Comparison of ENCODE assay signal across 8 mouse cellular contexts in genomic region chr14:60250366-60250765, GRCm38 (mm10). TPM values are rescaled to one million over a fixed set of nuclear protein-coding genes. Genes with fewer than 3 reads are reported as not detected.
DNase-seq lines count a peak whose midpoint lies in the region; ATAC-seq and TF ChIP-seq lines count a peak whose summit lies in the region.

No protein-coding gene starts in this region.

- H3K4me1 ChIP-seq in kidney, postnatal 0 days (replicated peaks; ENCODE audit: insufficient read depth, low read length) = no peaks in the 10 kb centered on the region; the same call in 1 of the 2 replicates
- peaks cover 22% of the 10 kb centered on the region for H3K4me1 ChIP-seq in hindbrain, embryonic 14.5 days (replicated peaks; ENCODE audit: control insufficient read depth, insufficient read depth, low read length)
- peaks cover 27% of the 10 kb centered on the region for H3K4me1 ChIP-seq in midbrain, embryonic 15.5 days

- DNase-seq in kidney, postnatal 0 days (ENCODE audit: low spot score) = peak; percentile 17
- DNase-seq in kidney, postnatal 4 days = no peak
- DNase-seq in brain, embryonic 14.5 days (ENCODE audit: low read depth) = peak; percentile 15
- no peak for DNase-seq in hindbrain, embryonic 14.5 days (ENCODE audit: low spot score)
- no peak for DNase-seq in B cell, adult 2 months
- DNase-seq in layer of hippocampus, adult 9-11 months = no peak
- no peak for DNase-seq in c-Kit-positive CD71-positive TER-119-positive erythroid progenitor cells, embryonic 14.5 days (ENCODE audit: low spot score)

- H3K9ac ChIP-seq in kidney, postnatal 0 days (ENCODE audit: low read depth, low read length) = peak overlapping the region; percentile 96
- peak overlapping the region; percentile 99 for H3K9ac ChIP-seq in hindbrain, embryonic 14.5 days
- peak overlapping the region; percentile 96 for H3K9ac ChIP-seq in midbrain, embryonic 15.5 days

- TF ChIP-seq POLR2A in brain, embryonic 14.5 days (IDR thresholded peaks at IDR 0.05; ENCODE audit: borderline replicate concordance, extremely low read depth, insufficient read depth, insufficient read length, poor library complexity, severe bottlenecking) = no peak

- no peak for TF ChIP-seq CTCF in kidney, postnatal 0 days (IDR thresholded peaks at IDR 0.05; ENCODE audit: low read depth)
- no peak for TF ChIP-seq CTCF in brain, embryonic 14.5 days (IDR thresholded peaks at IDR 0.05; ENCODE audit: borderline replicate concordance, extremely low read depth, insufficient read depth, insufficient read length)

- ATAC-seq in kidney, postnatal 0 days (replicated peaks; ENCODE audit: low FRiP score, low read depth) = no peak
- no peak for ATAC-seq in hindbrain, embryonic 14.5 days (ENCODE audit: low FRiP score)
- ATAC-seq in midbrain, embryonic 15.5 days (replicated peaks) = no peak

- 0 out of 2 replicates have a peak, but pooled peaks cover 2% of the 10 kb centered on the region for H3K36me3 ChIP-seq in kidney, postnatal 0 days (ENCODE audit: insufficient read depth, low read length)
- H3K36me3 ChIP-seq in hindbrain, embryonic 14.5 days (replicated peaks; ENCODE audit: control insufficient read depth, insufficient read depth) = peaks cover 5% of the 10 kb centered on the region; the same call in 1 of the 2 replicates
- H3K36me3 ChIP-seq in midbrain, embryonic 15.5 days (replicated peaks) = no peaks in the 10 kb centered on the region

- H3K4me3 ChIP-seq in kidney, postnatal 0 days (replicated peaks; ENCODE audit: low read depth, low read length) = peak overlapping the region; percentile 98
- peak overlapping the region; percentile 100 for H3K4me3 ChIP-seq in hindbrain, embryonic 14.5 days (replicated peaks; ENCODE audit: low read length)
- H3K4me3 ChIP-seq in midbrain, embryonic 15.5 days = peak overlapping the region; percentile 67

- H3K27ac ChIP-seq in kidney, postnatal 0 days = no peak overlapping the region
- H3K27ac ChIP-seq in hindbrain, embryonic 14.5 days = peak overlapping the region; percentile 92
- no peak overlapping the region for H3K27ac ChIP-seq in midbrain, embryonic 15.5 days

- no peaks in the 10 kb centered on the region for H3K27me3 ChIP-seq in kidney, postnatal 0 days (ENCODE audit: insufficient read depth, low read length)
- no peaks in the 10 kb centered on the region for H3K27me3 ChIP-seq in hindbrain, embryonic 14.5 days (ENCODE audit: control insufficient read depth, insufficient read depth, low read length)
- H3K27me3 ChIP-seq in midbrain, embryonic 15.5 days (replicated peaks) = no peaks in the 10 kb centered on the region

- 11% methylated on average over 8 of the region's 8 CpGs for WGBS in kidney, postnatal 0 days
- 19% methylated on average over 8 of the region's 8 CpGs for WGBS in hindbrain, embryonic 14.5 days
- 19% methylated on average over 8 of the region's 8 CpGs for WGBS in midbrain, embryonic 15.5 days

- H3K4me2 ChIP-seq in kidney, postnatal 0 days (ENCODE audit: low read length) = peak overlapping the region; percentile 89
- H3K4me2 ChIP-seq in hindbrain, embryonic 14.5 days (replicated peaks) = peak overlapping the region; percentile 93
- H3K4me2 ChIP-seq in midbrain, embryonic 15.5 days = peak overlapping the region; percentile 85

- H3K9me3 ChIP-seq in kidney, postnatal 0 days (replicated peaks; ENCODE audit: low read length) = no peaks in the 10 kb centered on the region
- no peaks in the 10 kb centered on the region for H3K9me3 ChIP-seq in hindbrain, embryonic 14.5 days (ENCODE audit: control insufficient read depth, low read length)
- no peaks in the 10 kb centered on the region for H3K9me3 ChIP-seq in midbrain, embryonic 15.5 days

RNA-seq across cellular contexts. Expression of gene Nupl1, which starts 0.9 kb away (rescaled TPM):
- not detected in 2 replicates for polyA plus RNA-seq in kidney, postnatal 0 days (2015; fragmentation: Nextera tagmentation; extraction: Ambion mirVana)
- not detected in 2 replicates for polyA plus RNA-seq in brain, embryonic 14.5 days (2012; rRNA removed)
- polyA plus RNA-seq in hindbrain, embryonic 14.5 days (2014; fragmentation: Nextera tagmentation; extraction: Ambion mirVana) = 0.21 TPM in 1 of 2 replicates, not detected in the other
- 0.09 and 0.12 TPM in 2 replicates for polyA plus RNA-seq in midbrain, embryonic 15.5 days (2015; fragmentation: Nextera tagmentation; extraction: Ambion mirVana)

RNA-seq across cellular contexts. Expression of gene Gm49336, which starts 0.9 kb away (rescaled TPM):
- polyA plus RNA-seq in kidney, postnatal 0 days (2015; fragmentation: Nextera tagmentation; extraction: Ambion mirVana) = 32.6 and 33.4 TPM in 2 replicates
- polyA plus RNA-seq in brain, embryonic 14.5 days (2012; rRNA removed) = 52.3 and 54.3 TPM in 2 replicates
- polyA plus RNA-seq in hindbrain, embryonic 14.5 days (2014; fragmentation: Nextera tagmentation; extraction: Ambion mirVana) = 71.0 and 77.8 TPM in 2 replicates
- 48.3 and 51.1 TPM in 2 replicates for polyA plus RNA-seq in midbrain, embryonic 15.5 days (2015; fragmentation: Nextera tagmentation; extraction: Ambion mirVana)

RNA-seq across cellular contexts. Expression of gene Mtmr6, which starts 14.7 kb away (rescaled TPM):
- 31.3 and 32.2 TPM in 2 replicates for polyA plus RNA-seq in kidney, postnatal 0 days (2015; fragmentation: Nextera tagmentation; extraction: Ambion mirVana)
- 43.8 and 44.8 TPM in 2 replicates for polyA plus RNA-seq in brain, embryonic 14.5 days (2012; rRNA removed)
- polyA plus RNA-seq in hindbrain, embryonic 14.5 days (2014; fragmentation: Nextera tagmentation; extraction: Ambion mirVana) = 66.9 and 70.5 TPM in 2 replicates
- 55.3 and 58.6 TPM in 2 replicates for polyA plus RNA-seq in midbrain, embryonic 15.5 days (2015; fragmentation: Nextera tagmentation; extraction: Ambion mirVana)

RNA-seq across cellular contexts. Expression of gene Atp8a2, which starts 53.4 kb away (rescaled TPM):
- 0.59 and 0.84 TPM in 2 replicates for polyA plus RNA-seq in kidney, postnatal 0 days (2015; fragmentation: Nextera tagmentation; extraction: Ambion mirVana)
- polyA plus RNA-seq in brain, embryonic 14.5 days (2012; rRNA removed) = 6.1 and 17.4 TPM in 2 replicates
- polyA plus RNA-seq in hindbrain, embryonic 14.5 days (2014; fragmentation: Nextera tagmentation; extraction: Ambion mirVana) = 40.1 and 40.3 TPM in 2 replicates
- 46.7 and 49.6 TPM in 2 replicates for polyA plus RNA-seq in midbrain, embryonic 15.5 days (2015; fragmentation: Nextera tagmentation; extraction: Ambion mirVana)

Comparison
In these comparisons a context has a peak if more than half of its experiments do, and no peak if none do; other contexts are left out.
1. DNase-seq: peak in kidney, postnatal 0 days (single experiment) and brain, embryonic 14.5 days (single experiment); none in kidney, postnatal 4 days (0 of 2), hindbrain, embryonic 14.5 days (single experiment), B cell, adult 2 months (0 of 2), layer of hippocampus, adult 9-11 months (single experiment) and c-Kit-positive CD71-positive TER-119-positive erythroid progenitor cells, embryonic 14.5 days (single experiment).
2. Peak in every context shown above with its lines, with median percentiles within 50 percentile points of each other: H3K4me2 ChIP-seq, H3K4me3 ChIP-seq and H3K9ac ChIP-seq.